Mouse (Mus musculus) G1E (cell line): ENCODE results near the gene Nr1h4. TPM values are rescaled to one million over a fixed set of nuclear protein-coding genes. Genes with fewer than 3 reads are reported as not detected.

ENCODE experiments used
- ATAC-seq: 2 replicates; pipeline ENCODE4 v1.8.0; 2016; ENCODE audit warnings: mild to moderate bottlenecking; ENCODE audit not compliant: insufficient number of reproducible peaks, poor library complexity, low FRiP score, severe bottlenecking; ENCODE audit errors: extremely low read depth
- DNase-seq: peaks from one replicate; pipeline ENCODE4 v3.0.0; 2012; ENCODE audit warnings: low spot score
- H3K27me3 ChIP-seq: 2 replicates; pipeline ENCODE4 v1.6.1; 2012; ENCODE audit warnings: mild to moderate bottlenecking, low read length, inconsistent platforms; ENCODE audit not compliant: insufficient read depth
- H3K36me3 ChIP-seq: replicated peaks from 2 replicates; pipeline ENCODE3; 2012; ENCODE audit warnings: mild to moderate bottlenecking, inconsistent platforms
- H3K4me1 ChIP-seq: 2 replicates; pipeline ENCODE4 v1.6.1; 2012; ENCODE audit warnings: low read depth, low read length, inconsistent platforms, mixed read lengths; ENCODE audit not compliant: insufficient read depth
- H3K4me3 ChIP-seq: 2 replicates; pipeline ENCODE4 v1.5.1; 2012; ENCODE audit warnings: low read depth, mild to moderate bottlenecking, inconsistent platforms, low read length, moderate library complexity, mixed read lengths
- H3K9me3 ChIP-seq: replicated peaks from 2 replicates; pipeline ENCODE4 v1.6.1; 2012; ENCODE audit warnings: inconsistent platforms
- CTCF ChIP-seq: IDR thresholded peaks from 2 replicates; pipeline ENCODE4 v1.5.1; 2012; ENCODE audit warnings: low read depth, low read length, inconsistent platforms, mixed read lengths
- GATA1 ChIP-seq: IDR thresholded peaks from 2 replicates; pipeline ENCODE4 v1.6.1; 2012; ENCODE audit warnings: borderline replicate concordance, low read length, inconsistent platforms, mixed read lengths
- GATA2 ChIP-seq: IDR thresholded peaks from 2 replicates; pipeline ENCODE4 v1.6.1; 2012; ENCODE audit warnings: low read depth, low read length, inconsistent platforms, borderline replicate concordance
- POLR2AphosphoS5 ChIP-seq: IDR thresholded peaks from 2 replicates; pipeline ENCODE4 v1.6.1; 2012; ENCODE audit warnings: low read depth, low read length, inconsistent platforms; ENCODE audit not compliant: insufficient replicate concordance
- TAL1 ChIP-seq: conservative IDR thresholded peaks from 2 replicates; pipeline ENCODE4 v1.6.1; 2012; ENCODE audit warnings: low read depth, low read length, inconsistent platforms, mixed read lengths
- polyA plus RNA-seq: library from polyadenylated mRNA; stranded (reverse); fragments of >175 nt; gene quantifications from 2 replicates; pipeline ENCODE4 v1.2.3, GENCODE M21; 2012
- total RNA-seq, 2 experiments: library from RNA; stranded (forward) in 1 of 2; stranded (reverse) in 1 of 2; fragments of 200-1000 nt in 1 of 2; fragments of >200 nt in 1 of 2; fragmentation: Nextera tagmentation in 1 of 2; gene quantifications; 2 replicates each; pipeline ENCODE4 v1.2.3; 2014 to 2017

Gene Nr1h4
- total and polyA plus RNA-seq, 3 experiments: not detected

DNA sequence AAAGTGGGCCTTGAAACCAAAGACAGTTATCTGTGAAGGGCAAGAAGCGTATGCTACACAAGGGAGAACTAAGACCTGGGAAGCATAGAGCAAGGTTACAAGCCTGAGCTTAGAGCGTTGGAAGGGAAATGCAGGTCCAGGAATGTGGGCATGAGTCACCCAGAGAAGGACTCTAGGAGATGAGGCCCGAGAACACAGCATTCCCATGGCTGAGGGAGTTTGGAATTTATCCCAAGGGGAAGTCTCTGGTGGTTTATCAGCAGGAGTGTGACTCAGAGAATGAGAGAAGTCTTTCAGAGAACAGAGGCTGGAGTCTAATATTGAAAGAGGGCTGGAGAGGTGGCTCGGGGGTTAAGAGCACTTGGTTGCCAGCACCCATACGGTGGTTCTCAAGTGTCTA lies 6.3 kb downstream of the Nr1h4 start:
- H3K4me3 ChIP-seq: no peak overlapping the region
- H3K4me1 ChIP-seq: no peaks in the 10 kb centered on the region
- H3K9me3 ChIP-seq: no peaks in the 10 kb centered on the region

DNA sequence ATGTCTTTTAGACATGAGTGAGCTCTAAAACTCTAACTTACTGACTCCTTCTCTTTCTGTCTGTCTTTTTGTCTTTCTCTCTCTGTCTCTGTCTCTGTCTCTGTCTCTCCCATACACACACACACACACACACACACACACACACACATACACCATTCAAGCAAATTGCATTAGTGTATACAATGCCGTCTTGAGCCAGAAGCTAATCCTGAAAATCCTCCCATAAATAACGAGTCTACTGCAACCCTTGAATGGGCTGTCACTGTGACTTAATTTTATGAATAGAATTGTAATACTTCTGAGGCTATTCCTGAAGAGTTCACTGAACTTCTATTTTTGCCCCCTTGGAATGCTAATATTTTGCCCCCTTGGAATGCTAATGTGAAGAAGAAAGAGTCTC lies 7.6 kb downstream of the Nr1h4 start:
- H3K4me3 ChIP-seq: no peak overlapping the region
- H3K4me1 ChIP-seq: no peaks in the 10 kb centered on the region
- no peak for DNase-seq
- ATAC-seq: no peak
- no peaks in the 10 kb centered on the region for H3K27me3 ChIP-seq
- no peaks in the 10 kb centered on the region for H3K36me3 ChIP-seq
- no peaks in the 10 kb centered on the region for H3K9me3 ChIP-seq
- TF ChIP-seq TAL1: no peak
- TF ChIP-seq GATA2: no peak
- TF ChIP-seq CTCF: no peak
- TF ChIP-seq GATA1: no peak
- no peak for TF ChIP-seq POLR2AphosphoS5

More for the DNA sequence above, 6.3 kb downstream of the Nr1h4 start:
- Histone ChIP-seq H3K27me3 (no peaks in the 10 kb centered on the region), H3K36me3 (no peaks in the 10 kb centered on the region)
- no peak for TF ChIP-seq CTCF
- TF ChIP-seq GATA2: no peak
- no peak for TF ChIP-seq GATA1
- no peak for TF ChIP-seq POLR2AphosphoS5
- no peak for TF ChIP-seq TAL1
- DNase-seq (no peak), ATAC-seq (no peak)

DNA sequence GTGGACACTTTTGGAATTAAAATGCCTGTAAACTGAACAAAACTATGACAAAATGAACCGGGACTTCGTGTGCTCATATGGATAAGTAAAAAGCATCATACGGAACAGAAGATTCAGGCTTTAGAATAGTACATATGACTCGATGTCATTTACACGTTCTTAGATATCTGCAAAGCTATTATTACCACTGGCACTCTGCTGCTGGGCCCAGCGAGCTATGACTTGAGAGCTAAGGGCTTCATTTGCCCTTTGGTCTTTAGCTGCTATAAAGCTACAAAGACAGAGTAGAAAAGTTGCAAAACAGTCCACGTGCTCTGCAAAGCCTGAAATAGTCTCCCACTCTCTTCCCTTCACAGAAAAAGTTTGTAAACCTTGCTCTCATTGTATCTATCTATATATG lies 10.9 kb downstream of the Nr1h4 start:
- Histone ChIP-seq H3K4me1 (no peaks in the 10 kb centered on the region), H3K9me3 (no peaks in the 10 kb centered on the region), H3K4me3 (no peak overlapping the region), H3K27me3 (no peaks in the 10 kb centered on the region), H3K36me3 (no peaks in the 10 kb centered on the region)
- TF ChIP-seq CTCF: no peak
- TF ChIP-seq GATA2: no peak
- no peak for TF ChIP-seq GATA1
- no peak for TF ChIP-seq POLR2AphosphoS5
- TF ChIP-seq TAL1: no peak
- ATAC-seq (no peak), DNase-seq (no peak)

DNA sequence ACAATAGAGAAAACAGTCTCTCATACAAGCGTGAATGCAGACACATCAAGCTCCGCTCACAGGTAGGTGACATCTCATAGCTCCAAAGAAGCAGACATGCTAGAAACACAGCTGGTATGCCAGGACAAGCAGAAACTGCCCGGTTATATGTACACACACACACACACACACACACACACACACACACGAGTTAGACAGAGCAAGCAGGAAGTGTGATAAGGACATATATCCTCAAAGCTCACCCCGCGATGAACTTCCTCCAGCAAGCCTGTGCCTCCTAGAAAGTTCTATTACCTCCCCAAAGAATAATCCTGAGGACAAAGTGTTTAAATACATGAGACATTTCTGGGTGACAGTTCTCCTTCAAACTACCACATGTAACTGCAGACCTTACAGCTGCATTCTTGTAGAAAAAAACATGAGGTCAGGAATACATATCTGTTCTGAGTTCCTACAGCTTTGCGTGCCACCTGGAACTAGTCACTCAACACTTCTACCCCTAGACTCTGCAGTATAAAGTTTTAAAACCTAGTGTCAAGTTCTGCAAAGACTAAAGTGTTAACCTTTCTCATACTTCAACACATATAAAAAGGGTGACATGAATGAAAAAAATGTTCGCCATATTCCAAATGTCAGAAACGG lies 11.5 kb downstream of the Nr1h4 start:
- TF ChIP-seq GATA2 (no peak), CTCF (no peak), POLR2AphosphoS5 (no peak), TAL1 (no peak), GATA1 (no peak)

DNA sequence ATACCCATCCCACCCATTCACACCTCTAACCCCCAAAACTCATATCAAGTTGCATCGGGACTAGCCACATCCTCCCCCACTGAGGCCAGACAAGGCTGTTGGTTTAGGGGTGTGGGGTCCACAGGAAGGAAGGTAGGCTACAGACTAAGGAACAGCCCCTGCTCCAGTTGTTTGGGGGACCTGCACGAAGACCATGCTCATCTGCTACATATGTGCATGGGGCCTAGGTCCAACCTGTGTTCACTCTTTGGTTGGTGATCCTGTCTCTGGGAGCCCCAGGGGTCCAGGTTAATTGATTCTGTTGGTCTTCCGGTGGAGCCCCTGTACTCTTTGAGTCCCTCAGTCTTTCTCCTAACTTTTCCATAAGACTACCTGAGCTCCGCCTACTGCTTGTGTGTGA lies 13.0 kb downstream of the Nr1h4 start:
- no peaks in the 10 kb centered on the region for H3K27me3 ChIP-seq
- no peak for ATAC-seq
- no peak overlapping the region for H3K4me3 ChIP-seq
- DNase-seq: no peak
- no peaks in the 10 kb centered on the region for H3K36me3 ChIP-seq
- no peaks in the 10 kb centered on the region for H3K4me1 ChIP-seq
- no peaks in the 10 kb centered on the region for H3K9me3 ChIP-seq
- TF ChIP-seq CTCF (no peak), TAL1 (no peak), GATA1 (no peak), GATA2 (no peak), POLR2AphosphoS5 (no peak)

More for the DNA sequence above, 11.5 kb downstream of the Nr1h4 start:
- Histone ChIP-seq H3K9me3 (no peaks in the 10 kb centered on the region), H3K4me1 (no peaks in the 10 kb centered on the region), H3K4me3 (no peak overlapping the region), H3K27me3 (no peaks in the 10 kb centered on the region), H3K36me3 (no peaks in the 10 kb centered on the region)
- no peak for DNase-seq
- ATAC-seq: no peak

DNA sequence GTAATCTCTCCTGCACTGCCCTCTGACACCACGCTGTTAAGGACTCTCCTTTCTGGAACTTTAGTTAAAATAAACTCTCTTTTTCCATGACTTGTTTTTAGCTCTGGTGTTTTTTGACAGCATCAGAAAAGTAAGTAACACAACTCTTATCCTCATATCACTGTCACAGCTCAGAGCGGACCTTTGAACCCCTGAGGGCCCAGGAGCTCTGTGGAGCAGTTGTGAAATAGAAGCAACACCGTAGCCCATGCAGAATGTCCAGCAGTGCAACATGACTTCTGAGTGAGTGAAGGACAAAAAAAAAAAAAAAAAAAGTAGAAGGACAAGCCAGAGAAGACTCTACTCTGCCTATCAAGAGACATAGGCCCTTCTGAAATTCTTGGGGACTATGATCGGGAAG lies 14.2 kb downstream of the Nr1h4 start:
- TF ChIP-seq CTCF (no peak), GATA2 (no peak), TAL1 (no peak), POLR2AphosphoS5 (no peak), GATA1 (no peak)
- no peak for DNase-seq

DNA sequence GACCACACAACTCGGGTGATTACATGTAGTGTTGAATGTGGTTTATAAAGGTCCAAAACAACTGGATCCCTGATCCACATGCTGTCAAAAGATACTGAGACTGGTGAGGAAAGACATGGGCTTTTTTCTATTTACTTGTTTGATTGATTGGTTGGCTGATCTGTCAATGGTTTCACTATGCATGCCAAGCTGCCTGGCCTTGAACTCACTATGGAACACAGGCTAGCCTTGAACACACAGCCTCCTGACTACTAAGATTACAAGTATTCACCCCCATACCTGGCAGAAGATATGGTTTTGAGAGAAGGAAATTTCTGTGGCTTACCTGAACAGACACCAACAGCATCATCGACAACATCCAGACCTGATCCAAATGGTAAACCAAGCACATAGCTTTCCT lies 15.0 kb downstream of the Nr1h4 start:
- Histone ChIP-seq H3K4me3 (no peak overlapping the region), H3K4me1 (no peaks in the 10 kb centered on the region), H3K27me3 (no peaks in the 10 kb centered on the region; the same call in 1 of the 2 replicates), H3K9me3 (no peaks in the 10 kb centered on the region), H3K36me3 (no peaks in the 10 kb centered on the region)
- TF ChIP-seq GATA2 (no peak), GATA1 (no peak), TAL1 (no peak), POLR2AphosphoS5 (no peak), CTCF (no peak)
- no peak for ATAC-seq
- DNase-seq: no peak

More for the DNA sequence above, 14.2 kb downstream of the Nr1h4 start:
- no peaks in the 10 kb centered on the region for H3K36me3 ChIP-seq
- no peak overlapping the region for H3K4me3 ChIP-seq
- no peaks in the 10 kb centered on the region; the same call in 1 of the 2 replicates for H3K27me3 ChIP-seq
- no peaks in the 10 kb centered on the region for H3K4me1 ChIP-seq
- H3K9me3 ChIP-seq: no peaks in the 10 kb centered on the region
- ATAC-seq: no peak
